Mouse (Mus musculus): ENCODE data around the gene Wdr20. TPM values are rescaled to one million over a fixed set of nuclear protein-coding genes. Genes with fewer than 3 reads are reported as not detected.

Wdr20 gene
- polyA plus RNA-seq, 1 experiment from 2014 or later, result 33.5 TPM

DNA sequence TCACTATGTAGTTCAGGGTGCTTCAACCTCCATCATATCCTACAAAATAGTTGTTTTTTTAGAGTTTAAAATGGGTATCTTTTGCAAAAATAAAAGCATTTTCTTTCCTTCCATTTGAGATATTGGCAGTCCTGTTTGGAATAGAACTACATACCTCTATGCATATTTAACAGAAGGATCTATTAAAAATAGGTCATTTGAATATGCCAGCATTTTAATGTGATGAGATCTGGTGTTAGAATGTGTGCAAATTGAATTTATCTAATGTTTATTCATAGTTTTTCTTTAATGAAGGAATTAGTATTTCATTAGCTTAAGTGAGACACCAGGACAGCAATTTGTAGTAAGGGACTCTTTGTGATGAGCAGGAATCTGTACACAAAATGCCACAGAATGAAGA lies 30.8 kb downstream of the Wdr20 start:
- ATAC-seq (ENCODE audit: low FRiP score), result no peak
- 0 out of 2 replicates have a peak, but pooled peaks cover 5% of the 10 kb centered on the region for H3K4me1 ChIP-seq
- no peaks in the 10 kb centered on the region for H3K9me3 ChIP-seq
- H3K4me3 ChIP-seq (replicated peaks), result no peak overlapping the region
- H3K27ac ChIP-seq, result no peak overlapping the region
- H3K9ac ChIP-seq, result no peak overlapping the region
- H3K27me3 ChIP-seq, result no peaks in the 10 kb centered on the region
- H3K36me3 ChIP-seq (replicated peaks), result no peaks in the 10 kb centered on the region
- H3K4me2 ChIP-seq, result no peak overlapping the region

DNA sequence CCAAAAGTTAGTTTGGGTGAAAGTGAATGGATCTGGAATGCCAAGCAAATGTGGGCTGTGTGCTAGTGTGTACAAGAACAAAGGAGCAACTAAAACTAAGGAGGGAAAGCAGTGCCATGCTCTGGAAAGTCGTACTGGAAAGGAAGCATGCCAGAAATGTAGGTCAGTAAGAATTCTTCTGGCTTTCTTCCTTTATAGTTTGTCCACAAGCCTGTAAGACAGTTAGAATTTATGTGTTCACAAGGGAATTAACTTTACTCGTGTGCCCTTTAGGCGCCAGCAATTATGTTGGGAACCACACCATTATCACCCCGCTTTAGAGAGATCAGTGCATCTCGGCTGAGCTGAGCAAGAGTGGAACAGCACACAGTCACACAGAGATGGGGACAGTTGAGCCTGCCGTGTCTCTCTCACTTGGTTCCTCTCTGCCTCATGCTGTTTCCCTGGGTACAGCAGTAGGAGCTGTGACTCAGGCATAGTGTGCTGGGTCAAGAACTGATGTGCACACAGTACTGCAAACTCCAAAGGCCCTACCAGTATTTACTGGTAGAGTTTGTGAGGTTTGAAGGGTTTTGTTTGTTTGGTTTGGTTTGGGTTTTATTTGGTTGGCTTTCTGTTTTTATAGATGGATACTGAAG lies 32.0 kb downstream of the Wdr20 start:
- no peak for ATAC-seq (ENCODE audit: low FRiP score)
- Histone ChIP-seq H3K4me3 (replicated peaks) (no peak overlapping the region), H3K9me3 (no peaks in the 10 kb centered on the region), H3K4me2 (no peak overlapping the region), H3K36me3 (replicated peaks) (no peaks in the 10 kb centered on the region), H3K4me1 (0 out of 2 replicates have a peak, but pooled peaks cover 5% of the 10 kb centered on the region), H3K27me3 (no peaks in the 10 kb centered on the region), H3K27ac (peak overlapping the region; percentile 27; the same call in 1 of the 2 replicates), H3K9ac (no peak overlapping the region)
- WGBS, result 80% methylated on average over 6 of the region's 6 CpGs

DNA sequence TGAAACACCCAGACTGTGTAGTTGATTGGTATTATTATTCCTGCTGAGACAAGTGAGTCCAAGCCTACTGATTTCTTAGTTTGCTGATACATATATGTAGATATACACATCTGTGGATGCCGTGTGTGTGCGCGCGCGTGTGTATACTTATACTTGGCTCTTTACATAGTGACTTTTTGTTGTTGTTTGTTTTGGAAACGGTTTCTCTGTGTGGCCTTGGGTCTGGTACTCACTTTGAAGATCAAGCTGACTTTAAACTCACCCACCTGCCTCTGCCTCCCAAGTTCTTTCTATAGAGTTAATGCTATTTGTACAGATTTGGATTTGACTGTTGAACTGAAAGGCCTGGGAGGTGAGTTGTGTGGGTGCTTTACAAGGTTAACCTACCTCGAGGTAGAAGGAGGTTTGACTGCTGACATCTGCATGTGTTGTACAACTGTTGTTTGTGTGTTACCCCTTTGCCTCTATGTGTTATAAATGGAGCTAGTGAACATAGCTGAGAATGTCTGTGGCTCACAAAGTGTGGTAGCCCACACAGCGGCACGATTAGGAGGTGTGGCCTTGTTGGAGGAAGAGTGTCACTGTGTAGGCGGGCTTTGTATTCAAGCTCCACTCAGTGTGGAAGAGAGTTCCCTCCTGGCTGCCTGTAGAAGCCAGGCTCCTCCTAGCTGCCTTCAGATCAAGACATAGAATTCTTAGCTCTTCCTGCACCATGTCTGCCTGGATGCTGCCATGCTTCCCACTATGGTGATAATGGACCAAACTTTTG lies 32.9 kb downstream of the Wdr20 start:
- Histone ChIP-seq H3K9ac (no peak overlapping the region), H3K4me3 (replicated peaks) (no peak overlapping the region), H3K36me3 (replicated peaks) (no peaks in the 10 kb centered on the region), H3K4me1 (0 out of 2 replicates have a peak, but pooled peaks cover 5% of the 10 kb centered on the region), H3K9me3 (no peaks in the 10 kb centered on the region), H3K27me3 (no peaks in the 10 kb centered on the region), H3K4me2 (no peak overlapping the region), H3K27ac (no peak overlapping the region)
- WGBS, result 93% methylated on average over 10 of the region's 10 CpGs
- no peak for ATAC-seq (ENCODE audit: low FRiP score)

DNA sequence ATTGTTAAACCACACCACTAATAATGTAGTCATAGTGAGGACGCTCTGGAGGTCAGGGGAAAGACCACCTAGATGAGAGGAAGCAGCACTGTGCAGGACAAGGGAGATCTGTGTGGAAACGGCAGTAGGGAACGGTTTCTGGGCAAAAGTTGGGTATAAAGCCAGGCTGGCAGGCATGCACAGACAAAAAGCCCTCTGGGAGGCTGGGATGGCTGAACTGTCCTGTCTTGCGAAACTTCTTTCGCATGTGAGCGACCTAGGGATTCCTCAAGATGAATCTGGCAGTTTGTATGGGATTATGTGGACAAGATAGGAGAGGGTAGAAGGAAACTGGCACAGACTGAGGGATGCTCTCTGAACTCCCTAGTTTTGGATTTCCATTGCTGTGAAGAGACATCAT lies 34.2 kb downstream of the Wdr20 start:
- whole genome bisulfite sequencing, result 98% methylated on average over 6 of the region's 6 CpGs
- no peak overlapping the region for H3K27ac ChIP-seq
- H3K4me3 ChIP-seq (replicated peaks), result no peak overlapping the region
- H3K4me1 ChIP-seq, result 0 out of 2 replicates have a peak, but pooled peaks cover 5% of the 10 kb centered on the region
- H3K4me2 ChIP-seq, result no peak overlapping the region
- H3K27me3 ChIP-seq, result no peaks in the 10 kb centered on the region
- no peak overlapping the region for H3K9ac ChIP-seq
- H3K9me3 ChIP-seq, result no peaks in the 10 kb centered on the region
- ATAC-seq (ENCODE audit: low FRiP score), result no peak
- no peaks in the 10 kb centered on the region for H3K36me3 ChIP-seq (replicated peaks)

DNA sequence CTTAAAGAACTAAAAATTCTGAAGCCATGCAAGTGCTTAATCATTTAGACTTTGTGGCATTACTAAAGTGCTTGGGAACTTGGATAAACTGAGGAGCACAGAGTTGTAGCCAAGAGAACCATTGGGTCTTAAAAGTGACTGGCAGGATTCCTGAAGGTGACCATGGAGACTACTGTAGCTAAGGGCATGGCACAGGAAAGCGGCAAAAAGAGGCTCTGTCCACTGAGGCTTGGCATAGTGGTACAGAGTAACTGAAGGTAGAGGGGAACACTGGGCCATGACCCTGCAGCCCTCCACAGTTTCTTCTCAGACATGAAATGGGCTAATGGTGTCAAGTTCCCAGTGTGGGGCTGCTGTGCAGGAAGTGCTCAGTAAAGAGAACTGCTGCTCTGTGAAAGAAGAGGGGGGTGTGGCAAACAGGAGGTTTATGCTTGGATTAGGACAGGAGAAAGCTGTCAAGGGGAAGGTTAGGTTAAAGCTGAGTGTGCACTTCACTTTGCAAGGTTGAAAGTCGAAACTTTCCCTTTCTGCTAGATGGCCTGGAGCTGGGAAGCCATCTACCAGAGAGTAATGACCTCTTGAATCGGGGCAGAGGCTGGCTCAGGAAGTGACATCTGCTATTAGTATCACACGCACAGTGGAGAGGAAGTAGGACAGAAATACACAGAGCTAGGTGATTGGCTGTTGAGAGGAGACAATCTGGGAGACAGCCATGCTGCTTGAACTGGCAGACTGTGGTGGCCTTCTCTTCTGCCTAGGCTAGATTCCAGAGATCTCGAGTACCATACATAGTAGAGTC lies 38.1 kb downstream of the Wdr20 start:
- no peak overlapping the region for H3K27ac ChIP-seq
- H3K9me3 ChIP-seq, result no peaks in the 10 kb centered on the region
- WGBS, result 71% methylated on average over 5 of the region's 5 CpGs
- H3K36me3 ChIP-seq (replicated peaks), result peaks cover 16% of the 10 kb centered on the region
- no peak overlapping the region for H3K4me3 ChIP-seq (replicated peaks)
- no peaks in the 10 kb centered on the region for H3K27me3 ChIP-seq
- ATAC-seq (ENCODE audit: low FRiP score), result no peak
- H3K9ac ChIP-seq, result no peak overlapping the region
- no peaks in the 10 kb centered on the region for H3K4me1 ChIP-seq
- no peak overlapping the region for H3K4me2 ChIP-seq

DNA sequence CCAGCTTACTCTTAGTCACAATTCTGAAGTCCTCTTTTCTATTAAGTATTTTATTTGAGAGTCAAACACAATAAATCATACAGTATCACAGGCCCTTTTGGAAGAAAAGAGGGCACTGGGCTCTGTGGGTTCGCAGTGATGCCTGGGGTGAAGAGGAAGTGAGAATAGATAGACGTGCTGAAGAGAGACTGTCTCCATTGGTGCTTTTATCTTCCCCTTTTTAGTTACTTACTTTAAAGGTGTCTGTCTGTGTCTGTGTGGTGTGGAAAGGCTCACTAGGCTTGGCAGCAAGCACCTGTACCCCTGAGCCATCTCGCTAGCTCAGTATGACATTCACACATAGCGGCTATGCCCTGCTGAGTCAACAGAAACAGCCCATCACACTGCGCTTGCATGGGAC lies 40.1 kb downstream of the Wdr20 start:
- no peaks in the 10 kb centered on the region for H3K4me1 ChIP-seq
- WGBS, result 92% methylated on average over 5 of the region's 5 CpGs
- H3K4me2 ChIP-seq, result no peak overlapping the region
- no peak for ATAC-seq (ENCODE audit: low FRiP score)
- no peak overlapping the region for H3K9ac ChIP-seq
- H3K27ac ChIP-seq, result no peak overlapping the region
- H3K36me3 ChIP-seq (replicated peaks), result peaks cover 32% of the 10 kb centered on the region
- no peaks in the 10 kb centered on the region for H3K27me3 ChIP-seq
- no peaks in the 10 kb centered on the region for H3K9me3 ChIP-seq
- no peak overlapping the region for H3K4me3 ChIP-seq (replicated peaks)

DNA sequence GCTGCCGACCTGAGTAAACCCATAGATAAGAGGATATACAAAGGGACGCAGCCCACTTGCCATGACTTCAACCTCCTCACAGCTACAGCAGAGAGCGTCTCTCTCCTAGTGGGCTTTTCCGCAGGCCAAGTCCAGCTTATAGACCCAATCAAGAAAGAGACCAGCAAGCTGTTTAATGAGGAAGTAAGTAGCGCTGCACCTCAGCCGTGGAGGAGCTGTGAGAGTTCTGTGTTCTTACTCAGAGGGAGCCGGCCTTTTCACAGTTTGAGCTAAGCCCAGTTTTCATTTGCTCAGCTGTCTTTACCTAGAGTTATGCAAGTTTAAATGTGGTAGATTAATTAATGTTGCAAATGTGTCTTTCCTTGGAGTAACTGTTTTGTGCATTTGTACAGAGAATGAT lies 41.6 kb downstream of the Wdr20 start:
- Histone ChIP-seq H3K4me2 (no peak overlapping the region), H3K4me3 (replicated peaks) (no peak overlapping the region), H3K36me3 (replicated peaks) (peaks cover 34% of the 10 kb centered on the region), H3K27me3 (no peaks in the 10 kb centered on the region), H3K9ac (no peak overlapping the region), H3K9me3 (no peaks in the 10 kb centered on the region), H3K27ac (no peak overlapping the region), H3K4me1 (no peaks in the 10 kb centered on the region)
- no peak for ATAC-seq (ENCODE audit: low FRiP score)
- 93% methylated on average over 7 of the region's 7 CpGs for WGBS

DNA sequence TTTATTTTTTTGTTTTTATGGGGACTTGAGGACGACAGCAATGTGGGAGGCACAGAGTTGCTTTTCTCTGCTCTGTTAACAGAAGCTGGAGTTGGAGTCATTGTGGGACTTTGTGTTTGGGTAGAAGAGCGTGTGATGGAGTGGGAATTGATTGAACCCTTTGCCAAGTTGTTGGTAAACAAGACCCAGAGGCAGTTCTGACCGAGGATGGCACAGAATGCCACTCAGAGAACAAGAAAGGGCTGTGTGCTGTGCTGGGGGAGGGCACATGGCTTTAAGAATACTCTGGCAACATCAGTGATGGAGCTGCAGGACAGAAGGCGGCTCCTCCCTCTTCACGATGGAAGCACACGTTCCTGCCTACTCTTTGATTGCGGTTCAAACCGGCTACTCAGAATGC lies 43.4 kb downstream of the Wdr20 start:
- ATAC-seq (ENCODE audit: low FRiP score), result no peak
- Histone ChIP-seq H3K9me3 (no peaks in the 10 kb centered on the region), H3K4me3 (replicated peaks) (no peak overlapping the region), H3K27me3 (no peaks in the 10 kb centered on the region), H3K27ac (no peak overlapping the region), H3K4me2 (no peak overlapping the region), H3K9ac (no peak overlapping the region), H3K36me3 (replicated peaks) (peaks cover 40% of the 10 kb centered on the region), H3K4me1 (no peaks in the 10 kb centered on the region)
- WGBS, result 80% methylated on average over 8 of the region's 8 CpGs

DNA sequence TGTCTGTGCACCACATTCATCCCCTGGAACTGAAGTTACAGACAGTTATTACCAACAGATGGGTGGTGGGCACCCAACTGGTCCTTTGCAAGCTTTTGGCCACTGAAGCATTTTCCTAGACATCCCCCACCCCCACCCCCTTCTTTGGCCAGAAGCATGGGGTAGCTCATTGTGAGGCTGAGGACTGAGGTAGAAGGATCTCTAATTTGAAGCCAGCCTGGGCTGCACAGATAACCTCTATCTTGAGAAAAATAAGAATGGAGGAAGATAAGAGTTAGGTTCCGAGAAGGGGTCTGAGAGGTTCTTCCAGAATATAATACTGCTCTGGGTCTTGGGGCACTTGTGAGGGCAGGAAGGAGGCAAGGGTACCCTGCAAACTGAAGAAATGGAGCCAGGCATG lies 44.5 kb downstream of the Wdr20 start:
- ATAC-seq (ENCODE audit: low FRiP score), result no peak
- peaks cover 40% of the 10 kb centered on the region for H3K36me3 ChIP-seq (replicated peaks)

DNA sequence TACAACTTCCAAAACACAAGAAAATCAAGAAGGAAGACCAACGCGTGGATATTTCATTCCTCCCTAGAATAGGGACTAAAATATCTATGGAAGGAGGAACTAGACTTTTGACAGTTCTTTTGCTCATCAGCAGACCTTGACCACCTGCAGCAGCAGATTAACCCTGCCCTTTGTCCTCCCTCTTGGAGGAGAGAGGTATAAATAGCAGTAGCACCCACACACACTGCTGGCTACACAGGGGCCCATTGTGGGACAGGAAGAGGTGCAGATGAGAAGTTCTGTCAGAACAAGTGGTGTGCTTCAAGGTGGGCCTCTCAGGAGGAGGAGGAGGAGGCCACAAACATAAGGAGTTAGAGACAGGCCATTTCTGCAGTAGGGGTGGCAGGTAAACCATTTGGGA lies 46.5 kb downstream of the Wdr20 start:
- WGBS, result 88% methylated on average over 2 of the region's 2 CpGs
- Histone ChIP-seq H3K36me3 (replicated peaks) (peaks cover 39% of the 10 kb centered on the region), H3K4me2 (no peak overlapping the region), H3K9ac (no peak overlapping the region), H3K27ac (no peak overlapping the region), H3K9me3 (no peaks in the 10 kb centered on the region), H3K4me1 (no peaks in the 10 kb centered on the region), H3K27me3 (no peaks in the 10 kb centered on the region), H3K4me3 (replicated peaks) (no peak overlapping the region)
- no peak for ATAC-seq (ENCODE audit: low FRiP score)

More for the DNA sequence above, 44.5 kb downstream of the Wdr20 start:
- no peak overlapping the region for H3K27ac ChIP-seq
- no peak overlapping the region for H3K4me2 ChIP-seq
- WGBS, result 100% methylated on average over 1 of the region's 1 CpGs
- no peak overlapping the region for H3K4me3 ChIP-seq (replicated peaks)
- no peaks in the 10 kb centered on the region for H3K4me1 ChIP-seq
- H3K9ac ChIP-seq, result no peak overlapping the region
- no peaks in the 10 kb centered on the region for H3K27me3 ChIP-seq
- no peaks in the 10 kb centered on the region for H3K9me3 ChIP-seq

DNA sequence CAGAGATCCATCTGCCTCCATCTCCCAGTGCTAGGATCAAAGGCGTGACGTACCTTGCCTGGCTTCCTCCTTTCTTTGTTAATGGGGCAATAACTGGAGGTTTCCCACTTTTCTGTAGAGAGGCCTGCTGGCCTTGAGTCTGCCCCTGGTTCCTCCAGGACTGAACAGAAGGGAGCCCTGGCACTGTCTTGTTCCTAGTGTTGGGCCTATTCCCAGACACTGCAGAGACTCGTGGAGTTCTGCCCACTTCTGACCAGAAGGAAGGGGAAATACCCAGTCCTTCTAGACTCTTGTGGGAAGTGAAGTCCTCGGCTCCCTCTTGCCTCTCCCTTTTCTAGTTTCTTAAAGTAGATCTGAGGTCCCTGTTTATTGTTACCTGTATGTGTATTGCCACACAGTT lies 48.5 kb downstream of the Wdr20 start:
- Histone ChIP-seq H3K9me3 (no peaks in the 10 kb centered on the region), H3K4me1 (0 out of 2 replicates have a peak, but pooled peaks cover 3% of the 10 kb centered on the region), H3K9ac (no peak overlapping the region), H3K27me3 (no peaks in the 10 kb centered on the region), H3K4me3 (replicated peaks) (no peak overlapping the region), H3K27ac (no peak overlapping the region), H3K4me2 (no peak overlapping the region), H3K36me3 (replicated peaks) (peaks cover 26% of the 10 kb centered on the region)
- 96% methylated on average over 4 of the region's 4 CpGs for WGBS
- ATAC-seq (ENCODE audit: low FRiP score), result no peak

DNA sequence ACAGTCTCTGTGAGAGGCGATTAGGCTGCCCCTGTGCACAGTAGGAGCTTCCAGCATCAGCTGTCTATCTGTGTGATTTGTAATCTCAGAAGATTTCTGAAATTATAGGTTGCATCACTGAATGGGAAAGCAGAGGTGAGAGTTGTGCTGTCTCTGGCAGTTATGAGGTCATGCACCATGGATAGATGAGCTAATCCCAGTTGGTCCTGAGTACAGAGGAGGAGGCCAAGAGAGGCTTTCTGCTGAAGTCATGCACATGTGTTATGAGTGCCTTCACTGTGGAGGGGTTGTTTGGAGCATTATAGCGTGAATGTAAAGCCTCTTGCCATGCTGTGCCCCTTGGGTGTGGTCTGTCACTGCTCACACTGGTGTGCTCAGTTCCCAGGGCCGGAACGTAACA lies 52.8 kb downstream of the Wdr20 start:
- Histone ChIP-seq H3K9ac (no peak overlapping the region), H3K4me1 (peaks cover 6% of the 10 kb centered on the region; the same call in 1 of the 2 replicates), H3K4me3 (replicated peaks) (no peak overlapping the region), H3K9me3 (no peaks in the 10 kb centered on the region), H3K27me3 (no peaks in the 10 kb centered on the region), H3K36me3 (replicated peaks) (peaks cover 24% of the 10 kb centered on the region), H3K27ac (no peak overlapping the region), H3K4me2 (no peak overlapping the region)
- no peak for ATAC-seq (ENCODE audit: low FRiP score)
- WGBS, result 92% methylated on average over 4 of the region's 4 CpGs

Measured in forebrain, embryonic 12.5 days (tissue).